Mouse (Mus musculus): ENCODE data around the gene Gm7247. TPM values are rescaled to one million over a fixed set of nuclear protein-coding genes. Genes with fewer than 3 reads are reported as not detected.
"Not testable (repeated sequence)": the region's sequence is repeated elsewhere in the genome, so short reads cannot be mapped to it uniquely, and the experiment has no call there.

The Gm7247 gene
- not detected for total RNA-seq (2021)
- long read RNA-seq, experiment 1 = 0 reads
- long read RNA-seq, experiment 2, partial matches to known transcripts = 0 of 3 reads
- long read RNA-seq, experiment 2, other reads (novel, unspliced or antisense) = 3 of 3 reads

DNA sequence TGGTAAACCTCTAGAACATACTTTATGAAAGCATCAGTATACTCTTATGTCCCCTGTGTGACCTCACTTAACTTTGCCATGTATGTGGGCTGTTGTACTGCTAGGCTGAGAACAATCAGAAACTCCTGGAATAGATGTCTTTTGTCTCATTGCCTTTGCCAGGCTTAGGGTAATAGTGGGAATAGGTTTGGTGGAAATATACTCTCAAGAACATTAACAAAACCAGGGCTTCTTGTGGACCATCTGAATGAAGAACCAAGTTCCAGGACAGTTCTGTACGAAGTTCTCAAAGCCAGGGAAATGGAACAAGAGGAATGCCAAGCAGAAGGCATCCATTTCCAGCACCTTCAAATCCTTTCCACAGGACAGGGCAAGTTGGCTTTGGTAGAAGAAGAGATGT, at the start of gene Gm7247:
Gene Gm7247 (plus strand): TSS at position 301 of the 400 bp plus-strand sequence.
- no peak for DNase-seq (ENCODE audit: low spot score in 2 of 2)

DNA sequence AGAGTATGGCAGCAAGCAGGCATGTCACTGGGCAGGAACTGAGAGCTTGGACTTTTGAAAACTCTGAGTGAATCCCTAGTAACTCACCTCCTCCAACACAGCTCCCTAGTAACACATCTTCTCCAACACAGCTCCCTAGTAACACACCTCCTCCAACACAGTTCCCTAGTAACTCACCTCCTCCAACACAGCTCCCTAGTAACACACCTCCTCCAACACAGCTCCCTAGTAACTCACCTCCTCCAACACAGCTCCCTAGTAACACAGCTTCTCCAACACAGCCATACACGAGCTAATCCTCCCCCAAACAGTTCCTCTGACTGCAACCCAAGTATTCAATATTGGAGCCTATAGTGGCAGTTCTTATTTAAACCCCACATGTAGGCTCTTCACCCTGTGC, 37.6 kb upstream of the Gm7247 start:
- DNase-seq (ENCODE audit: low spot score in 2 of 2) = no peak

DNA sequence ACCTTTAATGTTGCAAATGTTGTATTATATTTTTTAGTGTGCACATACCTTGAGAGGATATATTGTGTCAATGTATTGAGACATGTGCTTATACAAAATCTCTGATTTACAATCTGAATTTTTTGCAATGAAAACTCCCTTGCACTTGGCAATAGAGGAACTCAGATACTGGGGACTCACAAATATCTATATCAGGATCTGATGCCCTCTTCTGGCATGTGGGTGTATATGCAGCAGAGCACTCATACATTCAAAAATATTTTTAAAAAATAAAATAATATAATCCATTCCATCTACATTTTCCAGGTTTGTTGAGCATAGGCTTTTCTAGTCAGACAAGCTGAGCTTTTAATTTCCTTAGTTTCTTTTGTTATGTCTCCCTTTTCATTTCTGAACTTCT, 15.5 kb upstream of the Gm7247 start:
- DNase-seq (ENCODE audit: low spot score in 2 of 2) = no peak

DNA sequence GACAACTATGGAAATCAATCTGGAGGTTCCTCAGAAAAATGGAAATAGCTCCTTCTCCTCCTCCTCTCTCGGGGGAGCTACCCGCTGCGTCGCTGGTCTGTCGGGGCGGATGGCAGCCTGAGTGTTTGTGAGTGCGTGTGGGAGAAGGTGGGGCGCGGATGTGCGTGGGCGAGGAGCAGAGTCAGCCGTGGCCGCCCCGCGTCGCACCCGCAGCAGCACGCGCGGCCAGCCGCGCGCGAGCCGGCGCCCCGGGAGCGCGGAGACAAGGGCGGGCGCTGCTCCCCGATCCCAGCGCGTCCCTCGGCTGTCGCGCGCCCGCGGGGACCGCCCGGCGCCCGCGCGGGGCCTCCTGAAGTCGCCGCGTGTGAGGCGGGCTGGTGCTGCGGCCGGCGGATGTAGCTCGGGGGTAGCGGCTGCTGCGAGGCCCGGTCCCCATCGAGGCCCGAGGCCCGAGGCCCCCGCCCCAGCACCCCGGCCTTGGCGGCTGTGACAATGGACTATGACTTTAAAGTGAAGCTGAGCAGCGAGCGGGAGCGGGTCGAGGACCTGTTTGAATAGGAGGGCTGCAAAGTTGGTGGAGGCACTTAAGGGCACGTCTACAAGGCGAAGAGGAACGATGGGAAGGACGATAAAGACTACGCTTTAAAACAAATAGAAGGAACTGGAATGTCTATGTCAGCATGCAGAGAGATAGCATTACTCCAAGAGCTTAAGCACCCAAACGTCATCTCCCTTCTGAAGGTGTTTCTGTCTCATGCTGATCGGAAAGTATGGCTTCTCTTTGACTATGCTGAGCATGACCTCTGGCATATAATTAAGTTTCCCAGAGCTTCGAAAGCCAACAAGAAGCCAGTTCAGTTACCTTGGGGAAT, 3.2 kb upstream of the Gm7247 start:
- DNase-seq (ENCODE audit: low spot score in 2 of 2) = no peak

DNA sequence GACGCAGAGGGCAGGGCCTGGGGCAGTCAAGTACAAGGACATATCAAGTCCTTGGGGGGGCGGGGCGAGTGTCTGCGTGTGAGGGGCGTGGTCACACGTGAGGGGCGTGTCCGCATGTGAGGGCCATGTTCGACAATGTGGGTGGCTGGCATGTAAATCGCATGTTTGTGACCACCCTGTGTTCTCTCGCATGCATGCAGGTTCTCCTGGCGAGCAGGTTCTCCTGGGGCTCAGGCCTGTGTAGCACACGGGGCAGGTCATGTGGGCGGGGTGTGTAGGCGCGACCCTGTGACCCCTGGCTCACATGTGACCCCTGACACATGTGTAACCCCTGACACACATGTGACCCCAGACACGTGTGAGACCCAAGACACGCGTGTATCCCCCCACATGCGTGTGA, 21.2 kb downstream of the Gm7247 start:
- DNase-seq (ENCODE audit: low spot score in 2 of 2) = no peak

DNA sequence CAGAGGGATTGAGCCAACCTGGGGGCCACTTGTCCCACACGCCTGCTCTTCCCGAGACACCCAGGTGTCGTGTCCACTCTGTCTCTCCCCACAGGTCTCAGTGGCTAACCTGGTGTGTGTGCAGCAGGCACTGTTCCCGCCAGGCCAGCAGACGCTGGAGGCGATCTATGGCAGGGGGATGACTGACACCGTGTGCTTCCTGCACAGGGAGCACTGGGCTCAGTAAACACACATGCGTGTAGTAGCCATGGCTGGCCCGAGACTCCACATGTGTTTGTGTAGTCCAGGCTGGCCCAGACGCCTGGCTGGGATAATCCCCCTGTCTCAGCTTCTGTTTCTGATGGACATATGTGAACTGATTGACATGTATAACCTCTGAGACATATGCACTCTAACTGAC, 22.8 kb downstream of the Gm7247 start:
- DNase-seq (ENCODE audit: low spot score in 2 of 2) = no peak

DNA sequence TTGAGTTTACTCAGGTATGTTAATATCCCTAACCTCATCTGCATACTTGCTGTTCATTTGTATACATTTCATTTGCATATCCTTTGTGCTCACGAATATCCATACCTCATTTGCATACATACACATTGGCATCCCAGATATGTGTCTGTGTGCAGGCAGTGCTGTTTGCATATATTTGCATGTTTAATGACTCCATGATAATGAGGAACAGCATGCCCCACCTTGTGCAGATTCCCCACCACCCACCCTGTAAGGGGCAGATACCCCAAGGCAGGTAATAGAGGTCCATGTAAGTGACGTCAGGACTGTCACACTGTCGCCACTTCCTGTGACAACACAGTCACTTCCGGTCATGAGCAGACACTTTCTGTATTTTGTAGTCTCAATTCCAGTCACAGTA, 24.2 kb downstream of the Gm7247 start:
- DNase-seq (ENCODE audit: low spot score in 2 of 2) = no peak

DNA sequence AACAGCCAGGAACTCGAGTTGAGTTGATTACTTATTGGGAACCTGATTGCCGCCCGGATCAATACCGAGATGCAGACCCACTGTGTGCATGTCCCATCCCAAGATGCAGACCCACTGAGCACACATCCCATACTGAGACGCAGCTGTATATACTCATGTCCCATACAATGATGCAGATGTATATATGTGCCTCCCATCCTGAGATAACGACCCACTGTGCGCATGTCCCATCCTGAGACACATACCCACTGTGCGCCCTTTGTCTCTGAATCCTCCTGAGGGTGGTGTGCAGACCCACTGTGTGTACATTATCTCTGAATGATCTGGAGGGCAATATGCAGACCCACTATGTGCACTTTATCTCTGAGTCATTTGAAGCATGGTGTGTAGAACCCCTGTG, 26.2 kb downstream of the Gm7247 start:
- no peak for DNase-seq (ENCODE audit: low spot score in 2 of 2)

DNA sequence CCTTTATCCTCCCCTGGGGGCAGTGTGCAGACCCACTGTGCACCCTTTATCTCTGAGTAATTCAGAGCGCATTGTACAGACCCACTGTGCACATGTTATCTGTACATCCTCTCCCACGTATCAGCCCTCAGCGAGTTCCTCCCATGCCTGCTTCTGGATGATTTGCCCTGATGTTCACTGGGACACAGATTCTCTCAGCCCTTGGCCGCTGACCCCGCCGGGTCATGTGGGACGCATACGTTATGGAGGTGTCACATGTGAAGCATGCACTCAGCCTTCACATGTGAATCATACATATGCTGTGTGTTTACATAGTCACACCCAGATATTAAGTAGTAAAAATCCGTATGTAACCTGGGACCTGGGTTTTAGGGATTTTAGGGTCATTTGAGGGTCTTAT, 26.7 kb downstream of the Gm7247 start:
- no peak for DNase-seq (ENCODE audit: low spot score in 2 of 2)

DNA sequence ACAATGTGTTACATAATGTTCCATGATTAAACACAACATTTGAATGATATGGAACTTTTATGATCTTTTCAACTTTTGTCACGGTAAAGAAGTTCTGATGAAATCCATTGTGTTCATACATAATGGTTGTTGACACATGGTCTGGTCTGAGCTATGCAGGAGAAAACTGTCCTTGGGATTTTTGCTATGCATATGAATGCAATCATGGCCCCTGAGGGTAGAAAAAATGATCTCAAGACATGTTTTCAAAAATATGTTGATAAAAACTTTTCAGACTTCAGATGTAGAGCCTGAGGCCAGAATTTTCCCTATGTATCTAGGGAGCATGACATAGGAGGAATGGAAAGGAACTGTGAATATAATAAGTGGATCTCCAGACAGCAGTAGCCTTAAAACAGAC, 49.0 kb downstream of the Gm7247 start, which contains the start of gene Vmn2r88:
Gene Vmn2r88 (plus strand): TSS at position 301 of the 400 bp plus-strand sequence.
- no peak for DNase-seq (ENCODE audit: low spot score in 2 of 2)

DNA sequence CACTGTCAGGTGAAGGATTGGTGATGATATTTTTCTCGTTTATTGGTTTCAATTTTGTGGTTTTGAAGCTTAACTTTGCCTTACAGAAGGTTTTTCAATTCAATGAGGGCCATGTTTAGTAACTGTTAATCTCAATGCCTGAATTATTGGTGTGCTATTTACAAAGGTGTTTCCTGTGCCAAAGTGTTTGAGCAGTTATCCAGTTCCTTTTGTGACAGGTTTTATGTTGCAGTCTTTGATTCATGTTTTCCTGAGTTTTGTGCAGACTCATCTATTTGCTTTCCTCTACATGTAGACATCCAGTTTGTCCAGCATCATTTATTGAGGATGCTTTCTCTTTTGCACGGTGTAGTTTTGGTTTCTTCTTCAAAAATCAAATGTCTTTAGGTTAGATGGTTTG, 62.3 kb downstream of the Gm7247 start:
- DNase-seq (ENCODE audit: low spot score in 2 of 2) = no peak

DNA sequence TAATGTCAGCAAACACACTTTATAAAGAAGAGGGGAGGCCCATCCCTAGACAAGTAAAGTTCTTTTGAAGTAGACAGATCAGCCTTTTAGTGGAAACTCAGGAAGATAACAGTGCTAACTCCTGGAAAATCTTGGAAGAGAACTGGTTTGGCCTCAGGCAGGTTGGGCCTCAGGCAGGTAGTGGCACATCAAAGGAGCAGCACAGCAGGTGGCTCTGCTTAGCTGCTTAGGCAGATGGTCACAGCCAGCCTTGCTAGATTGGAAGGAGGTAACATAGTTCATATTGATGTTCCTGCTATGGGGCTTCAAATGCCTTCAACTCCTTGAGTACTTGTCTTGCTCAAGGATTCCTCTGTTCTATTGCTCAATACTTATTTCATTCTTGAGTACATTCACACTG, 68.6 kb downstream of the Gm7247 start:
- DNase-seq (ENCODE audit: low spot score in 2 of 2) = not testable (repeated sequence)

DNA sequence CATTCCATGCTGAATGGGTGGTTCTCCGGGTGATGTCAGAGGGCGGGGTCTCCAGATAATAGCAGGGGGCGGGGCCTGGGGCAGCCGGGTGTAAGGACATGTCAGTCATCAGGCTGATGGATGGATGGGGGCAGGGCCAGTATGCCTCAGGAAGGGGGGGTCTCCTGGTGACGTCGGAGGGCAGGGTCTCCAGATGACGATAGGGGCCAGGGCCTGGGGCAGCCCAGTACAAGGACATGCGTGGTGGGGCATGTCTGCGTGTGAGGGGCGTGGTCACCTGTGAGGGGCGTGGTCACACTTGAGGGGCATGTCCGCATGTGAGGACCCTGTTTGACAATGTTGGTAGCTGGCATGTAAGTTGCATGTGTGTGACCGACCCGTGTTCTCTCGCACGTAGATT, 73.0 kb downstream of the Gm7247 start:
- DNase-seq (ENCODE audit: low spot score in 2 of 2) = no peak

DNA sequence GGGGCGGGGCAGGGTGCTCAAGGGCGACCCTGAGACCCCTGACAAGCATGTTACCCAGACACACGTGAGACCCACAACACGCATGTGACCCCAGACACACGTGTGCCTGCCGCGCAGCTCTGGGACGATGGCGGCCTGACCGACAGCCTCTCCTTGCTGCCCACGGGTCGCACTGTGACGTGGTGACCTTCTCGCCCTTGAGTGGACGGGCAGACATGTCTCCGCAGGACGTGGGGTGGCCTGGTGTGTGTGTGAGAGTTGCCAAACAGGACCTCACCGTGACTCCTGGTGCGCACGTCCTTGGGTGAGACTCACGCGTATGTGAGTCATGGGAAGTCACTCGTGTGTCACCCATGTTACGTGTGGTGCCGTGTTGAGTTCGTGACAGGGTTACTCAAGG, 73.5 kb downstream of the Gm7247 start:
- no peak for DNase-seq (ENCODE audit: low spot score in 2 of 2)

DNA sequence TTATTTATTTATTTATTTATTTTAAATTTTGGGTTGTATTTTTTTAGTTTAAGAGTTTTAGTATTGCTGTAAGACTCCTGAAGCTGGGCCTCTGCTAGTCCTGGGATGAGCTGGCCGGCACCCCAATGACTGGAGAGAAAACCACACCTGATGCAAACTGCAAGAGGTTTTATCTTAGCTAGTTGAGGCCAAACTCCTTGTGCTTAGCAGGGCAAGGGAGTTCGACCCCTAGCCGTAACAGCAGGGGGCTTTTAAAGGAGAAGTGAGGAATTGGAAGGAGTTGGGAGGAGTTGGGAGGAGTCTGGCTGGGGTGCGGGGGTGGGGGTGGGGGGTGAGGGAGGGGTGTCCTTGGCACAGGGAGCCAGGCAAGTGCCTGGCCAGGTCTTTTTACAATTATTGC, 77.4 kb downstream of the Gm7247 start:
- no peak for DNase-seq (ENCODE audit: low spot score in 2 of 2)

DNA sequence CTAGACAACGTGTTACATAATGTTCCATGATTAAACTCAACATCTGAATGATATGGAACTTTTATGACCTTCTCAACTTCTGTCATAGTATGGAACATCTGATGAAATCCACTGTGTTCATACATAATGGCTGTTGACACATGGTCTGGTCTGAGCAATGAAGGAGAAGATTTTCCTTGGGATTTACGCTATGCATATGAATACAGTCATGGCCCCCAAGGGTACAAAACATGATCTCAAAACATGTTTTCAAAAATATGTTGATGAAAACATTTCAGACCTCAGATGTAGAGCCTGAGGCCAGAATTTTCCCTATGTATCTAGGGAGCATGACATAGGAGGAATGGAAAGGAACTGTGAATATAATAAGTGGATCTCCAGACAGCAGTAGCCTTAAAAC, 90.0 kb downstream of the Gm7247 start, which contains the start of gene Vmn2r89:
Gene Vmn2r89 (plus strand): TSS at position 301 of the 400 bp plus-strand sequence.
- not testable (repeated sequence) for DNase-seq (ENCODE audit: low spot score in 2 of 2)

DNA sequence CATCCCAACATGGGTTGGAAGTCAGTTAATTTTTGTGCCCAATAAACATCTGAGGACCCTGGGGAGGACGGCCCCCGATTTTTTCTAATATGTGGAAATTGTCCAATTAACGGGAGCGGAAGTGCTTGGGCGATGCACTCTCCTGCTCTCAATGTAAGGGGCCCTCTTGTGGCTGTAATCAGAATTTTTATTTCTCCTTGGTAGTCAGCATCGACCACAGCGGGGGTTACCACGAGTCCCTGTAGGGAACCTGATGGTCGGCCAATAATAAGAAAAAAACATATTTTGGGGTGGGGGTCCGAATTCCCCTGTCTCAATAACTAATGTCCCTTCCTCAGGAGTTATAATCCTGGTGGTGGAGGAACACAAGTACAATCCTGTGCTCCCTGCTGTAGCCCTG, 118.7 kb downstream of the Gm7247 start:
- DNase-seq (ENCODE audit: low spot score in 2 of 2) = not testable (repeated sequence)

DNA sequence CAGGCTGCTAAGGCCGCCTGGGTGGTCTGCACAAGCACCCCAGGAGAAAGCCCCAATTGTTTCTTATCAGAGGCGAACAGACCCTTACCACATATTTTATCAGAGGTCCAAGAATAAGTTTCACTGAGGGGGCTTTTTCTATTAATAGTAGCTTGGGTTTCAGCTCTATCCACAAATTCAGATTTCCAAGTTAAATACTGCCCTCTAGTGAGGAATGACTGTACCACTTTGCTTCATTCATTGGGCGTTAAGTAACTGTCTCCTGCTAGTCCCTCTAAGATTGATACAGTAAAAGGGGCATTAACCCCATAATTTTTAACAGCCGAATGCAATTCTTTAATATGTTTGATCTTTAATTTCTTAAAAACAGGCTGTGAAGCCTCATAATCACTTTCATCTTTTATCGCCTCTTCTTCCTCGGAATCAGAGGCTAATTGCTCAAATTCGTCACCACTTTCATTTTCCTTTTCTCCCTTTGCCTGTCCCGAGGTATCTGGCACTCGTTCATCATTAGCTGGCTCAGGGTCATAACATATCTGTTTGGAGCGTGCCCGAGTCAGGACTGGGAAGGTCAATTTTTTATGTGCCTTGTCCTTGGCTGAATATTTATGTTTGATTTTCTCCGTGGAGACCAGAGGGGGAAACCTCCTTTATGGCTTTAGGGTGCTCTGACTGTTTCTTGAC, 119.9 kb downstream of the Gm7247 start:
- not testable (repeated sequence) for DNase-seq (ENCODE audit: low spot score in 2 of 2)

DNA sequence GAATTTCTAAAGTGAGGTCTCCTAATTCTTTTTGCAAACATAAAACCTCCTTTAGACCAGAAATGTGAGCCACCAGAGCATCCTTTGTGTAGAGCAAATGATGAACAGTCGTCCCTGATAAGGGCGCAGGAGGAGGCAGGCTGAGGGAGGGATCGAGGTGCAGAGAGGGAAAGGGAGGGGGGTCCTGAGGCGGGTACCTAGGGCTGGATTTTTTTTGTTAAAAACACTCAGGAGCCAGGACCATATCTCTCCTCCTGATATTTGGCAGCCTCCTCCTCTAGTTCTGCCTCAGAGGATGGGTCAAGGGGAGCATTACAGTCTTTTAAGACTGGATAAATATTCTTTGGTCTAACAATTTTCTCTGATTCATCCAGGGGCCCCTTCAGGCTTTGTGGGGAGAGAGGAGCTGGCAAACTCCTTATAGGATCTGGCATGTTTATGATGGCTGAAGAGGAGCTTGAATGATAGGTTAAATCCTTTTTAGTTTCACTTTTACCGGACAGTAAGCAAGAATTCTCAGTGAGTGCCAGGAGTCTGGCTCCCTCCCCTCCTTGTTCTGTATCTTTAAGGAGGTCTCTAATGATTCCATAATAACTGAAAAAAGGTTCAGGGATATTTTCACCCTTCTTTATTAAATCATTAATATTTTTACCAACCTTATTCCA, 120.6 kb downstream of the Gm7247 start:
- no peak for DNase-seq (ENCODE audit: low spot score in 2 of 2)

DNA sequence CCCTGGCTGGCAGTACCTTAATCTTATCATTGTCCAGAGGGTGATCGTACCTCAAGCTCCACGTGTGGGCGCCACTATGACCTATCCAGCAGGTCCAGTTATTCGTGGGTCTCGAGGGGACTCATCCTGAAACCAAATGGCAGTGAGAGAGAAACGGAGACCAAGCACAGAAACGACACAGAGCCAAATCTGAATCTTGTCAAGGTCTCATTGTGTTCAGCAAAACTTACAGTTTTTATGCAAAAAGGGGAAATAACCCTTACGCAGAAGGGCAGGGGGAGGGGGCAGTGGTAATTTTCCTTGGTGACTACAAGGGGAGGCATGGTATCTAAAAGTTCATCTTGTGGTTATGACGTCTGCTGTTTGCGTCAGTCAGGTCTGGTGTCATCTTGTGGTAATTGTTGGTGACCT, 121.4 kb downstream of the Gm7247 start:
- not testable (repeated sequence) for DNase-seq (ENCODE audit: low spot score in 2 of 2)

DNA sequence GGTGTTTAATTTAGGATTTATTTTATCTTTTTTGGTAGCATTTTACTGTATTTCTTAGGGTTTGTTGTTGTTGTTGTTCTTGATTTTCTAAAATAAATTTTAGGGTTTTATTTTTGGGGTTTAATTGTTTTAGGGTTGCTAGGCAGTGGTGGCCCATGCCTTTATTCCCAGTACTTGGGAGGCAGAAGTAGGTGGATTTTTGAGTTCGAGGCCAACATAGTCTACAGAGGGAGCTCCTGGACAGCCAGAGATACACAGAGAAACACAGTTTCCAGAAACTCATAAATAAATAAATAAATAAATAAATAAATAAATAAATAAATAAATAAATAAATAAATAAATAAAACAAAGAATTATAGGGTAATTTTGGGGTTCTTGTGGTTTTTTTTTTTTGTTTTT, 122.1 kb downstream of the Gm7247 start:
- DNase-seq (ENCODE audit: low spot score in 2 of 2) = no peak

DNA sequence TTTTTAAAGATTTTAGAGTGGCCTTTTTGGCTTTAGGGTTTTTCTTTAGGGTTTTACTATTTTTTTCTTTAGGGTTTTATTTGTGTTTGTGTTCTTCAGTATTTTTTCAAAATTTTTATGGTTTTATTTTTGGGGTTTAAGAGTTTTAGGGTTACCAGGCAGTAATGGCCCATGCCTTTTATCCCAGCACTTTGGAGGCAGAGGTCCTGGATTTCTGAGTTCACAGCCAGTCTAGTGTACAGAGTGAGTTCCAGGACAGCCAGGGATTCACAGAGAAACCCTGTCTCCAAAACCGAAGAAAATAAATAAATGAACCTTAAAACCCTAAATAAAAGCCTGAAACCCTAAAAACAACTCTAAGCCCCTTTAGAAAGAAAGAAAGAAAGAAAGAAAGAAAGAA, 124.6 kb downstream of the Gm7247 start:
- no peak for DNase-seq (ENCODE audit: low spot score in 2 of 2)

Measured in adrenal gland, postnatal 4 days (tissue).